Mouse (Mus musculus): ENCODE results near the gene BC048679. TPM values are rescaled to one million over a fixed set of nuclear protein-coding genes. Genes with fewer than 3 reads are reported as not detected.

The BC048679 gene
- polyA plus RNA-seq (2012; fragmentation: generic; extraction: Trizol): not detected

DNA sequence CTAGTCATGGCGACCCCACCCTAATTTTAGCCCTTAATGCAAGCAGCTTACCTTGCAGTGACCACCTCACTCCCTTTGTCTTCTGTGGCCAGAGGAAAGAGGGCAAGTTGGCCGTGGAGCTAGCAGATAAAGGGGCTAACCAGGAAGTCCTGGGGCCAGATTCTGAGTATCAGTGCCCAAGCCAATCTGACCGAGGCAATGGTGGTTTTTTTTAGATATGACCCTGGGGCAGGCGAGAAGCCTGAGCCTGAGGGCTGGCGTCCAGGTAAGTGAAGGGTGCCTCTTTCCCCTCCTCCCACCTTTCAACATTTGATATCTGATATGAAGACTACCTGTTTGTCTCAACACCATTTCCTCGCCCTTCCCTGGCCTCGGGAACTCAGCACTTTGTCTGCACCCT is at the start of gene BC048679:
Gene BC048679, minus strand, starts transcription at position 101 of the 400 bp plus-strand sequence.

GRCm38 (mm10) chr7:81493331-81494021 is 4.6 kb downstream of the BC048679 start, which contains the start of gene Ap3b2:
TSS of gene Ap3b2 (minus strand) at chr7:81493925.

DNA sequence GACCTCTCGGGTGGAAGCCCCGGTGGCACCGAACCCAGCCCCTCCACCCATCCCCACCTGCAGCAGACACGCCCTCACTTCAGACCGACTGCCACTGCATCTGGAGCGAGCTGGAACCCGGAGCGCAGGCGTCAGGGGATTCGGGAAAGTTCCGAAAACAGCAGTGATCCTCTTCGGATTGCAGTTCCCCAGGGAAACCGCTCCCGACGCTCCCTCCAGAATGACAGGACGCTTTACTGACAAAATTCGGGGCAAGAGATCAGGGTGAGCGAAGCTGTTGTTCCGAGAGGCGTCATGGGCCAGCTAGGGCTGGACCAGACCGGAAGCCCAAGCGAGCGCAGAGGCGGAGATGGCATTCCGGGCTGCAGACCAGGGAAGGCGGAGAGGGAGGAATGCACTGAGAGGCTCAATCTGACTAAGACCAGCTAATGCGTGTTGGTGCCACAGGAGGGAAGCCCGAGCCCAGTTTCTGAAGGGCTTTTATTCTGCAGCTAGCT is 42.9 kb downstream of the BC048679 start, which contains the start of gene Cpeb1:
Gene Cpeb1, minus strand, starts transcription at position 311 of the 497 bp plus-strand sequence.

Other genes starting within 250 kb of the BC048679 start
- gene Rps17, start 153.0 kb downstream of the BC048679 start, polyA plus RNA-seq (2012; fragmentation: generic; extraction: Trizol): 1,000 to 10,000 TPM; 2,242 to 4,097 TPM
- 1 to 10 TPM in 1 of 2 experiments, under 1 TPM in 1; 0.16 to 1.0 TPM for gene Cpeb1, start 42.8 kb downstream of the BC048679 start, polyA plus RNA-seq (2012; fragmentation: generic; extraction: Trizol)
- under 1 TPM; 0.04 to 0.12 TPM for gene Ap3b2, start 4.4 kb downstream of the BC048679 start, polyA plus RNA-seq (2012; fragmentation: generic; extraction: Trizol)
- gene Fsd2, start 68.7 kb upstream of the BC048679 start, polyA plus RNA-seq (2012; fragmentation: generic; extraction: Trizol): under 1 TPM in 1 of 2 experiments, not detected in 1; 0.02 TPM
- 1 to 10 TPM; 2.1 to 6.8 TPM for gene Whamm, start 73.0 kb upstream of the BC048679 start, polyA plus RNA-seq (2012; fragmentation: generic; extraction: Trizol)
- gene Homer2, start 209.2 kb upstream of the BC048679 start, polyA plus RNA-seq (2012; fragmentation: generic; extraction: Trizol): not detected

Data from C3H10T1/2 (cell line).